Mouse (Mus musculus): Measurements from ENCODE around the gene Rufy3.

DNA sequence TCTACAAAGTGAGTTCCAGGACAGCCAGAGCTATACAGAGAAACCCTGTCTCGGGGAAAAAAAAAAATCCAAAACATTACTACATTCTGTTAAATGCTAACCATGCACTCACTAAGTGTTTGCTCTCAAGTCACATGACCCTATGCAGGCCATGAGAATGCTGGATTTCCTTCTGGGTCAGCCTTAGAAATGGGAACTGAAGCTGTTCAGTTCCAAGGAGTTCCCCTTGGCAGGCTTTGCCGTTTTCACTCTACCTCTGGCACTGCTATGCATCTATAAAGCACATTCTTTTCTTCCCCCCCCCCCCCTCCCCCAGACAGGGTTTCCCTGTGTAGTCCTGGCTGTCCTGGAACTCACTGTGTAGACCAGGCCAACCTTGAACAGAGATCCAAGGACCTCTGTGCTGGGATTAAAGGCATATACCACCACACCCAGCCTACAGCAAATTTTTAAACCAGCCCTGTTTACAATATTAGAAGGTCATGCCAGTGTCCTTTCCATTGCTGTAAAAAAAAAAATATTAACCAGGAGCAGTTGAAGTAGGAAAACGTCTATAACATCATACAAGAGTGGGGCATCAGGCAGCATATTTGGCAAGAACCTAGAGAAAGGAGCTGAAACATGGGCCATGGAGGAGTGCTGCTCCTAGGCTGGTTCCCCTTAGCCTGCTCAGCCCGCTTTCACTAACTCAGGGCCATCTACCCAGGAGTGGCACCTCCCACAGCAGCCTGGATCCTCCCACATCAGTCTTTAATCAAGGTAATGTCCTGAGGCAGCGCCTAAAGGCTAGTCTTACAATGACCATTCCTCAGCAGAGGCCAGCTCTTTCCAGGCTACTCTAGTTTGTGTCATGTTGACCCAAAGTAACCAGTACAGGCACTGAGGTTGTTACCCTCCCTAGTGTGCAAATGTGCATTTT is 31.0 kb downstream of the Rufy3 start:
- TF ChIP-seq EP300 (IDR thresholded peaks at IDR 0.05; ENCODE audit: low read depth) (no peak), CTCF (IDR thresholded peaks at IDR 0.05; ENCODE audit: low read depth) (no peak)

All from liver, postnatal 0 days (tissue).